Mouse (Mus musculus) lung, postnatal 36 days (tissue): ENCODE measurements around the gene Gm27021.

ENCODE experiments used
- DNase-seq: peaks from one replicate; pipeline ENCODE4 v3.0.0; 2022; ENCODE audit warnings: mixed read lengths

Gene Gm27021

GRCm38 (mm10) chr8:120563348-120563724, 104.5 kb downstream of the Gm27021 start:
- no peak for DNase-seq

GRCm38 (mm10) chr8:120562680-120563347, 105.1 kb downstream of the Gm27021 start:
- no peak for DNase-seq

DNA sequence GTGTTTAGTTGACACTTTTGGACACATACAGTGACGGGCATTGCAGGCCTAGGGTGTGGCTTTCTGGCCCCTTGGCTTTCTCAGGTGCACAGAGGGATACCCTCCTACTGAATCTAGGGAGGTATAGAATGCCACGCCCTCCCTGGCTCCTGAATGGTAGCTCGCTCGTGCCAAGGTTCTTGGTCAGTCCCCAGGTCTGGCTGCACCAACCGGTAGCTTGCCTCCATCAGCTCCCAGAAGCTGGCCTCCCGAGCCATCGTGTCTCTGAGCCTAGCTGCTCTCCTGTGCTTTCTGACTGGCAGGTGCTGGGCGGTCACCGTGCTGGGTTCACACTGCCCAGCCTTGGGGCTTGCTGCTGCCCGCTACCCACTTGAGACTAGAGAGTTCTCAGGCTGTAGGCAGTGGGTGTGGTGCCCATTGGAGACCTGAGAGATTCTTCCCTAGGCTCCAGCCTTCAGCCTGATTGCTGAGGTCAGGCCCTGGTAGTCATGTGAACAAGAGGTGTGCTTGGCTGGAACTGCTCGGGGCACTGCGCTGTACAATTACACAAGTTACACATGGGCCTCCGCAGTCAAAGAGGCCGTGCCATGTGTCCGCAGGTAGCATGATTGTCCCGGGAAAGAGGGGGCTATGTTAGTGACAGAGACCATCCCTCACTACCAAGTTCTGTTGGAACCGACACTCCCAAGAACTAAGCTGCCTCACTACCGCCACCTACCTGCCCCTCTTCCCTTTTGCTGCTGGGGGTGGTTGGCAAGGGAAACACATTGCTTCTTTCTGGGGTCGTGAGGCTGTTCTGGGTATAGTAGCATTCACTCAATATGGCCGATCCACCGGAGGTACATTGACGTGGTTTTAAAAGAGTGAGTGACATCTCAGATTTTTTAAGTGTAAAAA, 106.1 kb downstream of the Gm27021 start:
- peak; percentile 62 for DNase-seq

- DNase-seq: no peak
These were observed 107.3 kb downstream of the Gm27021 start for GRCm38 (mm10) chr8:120560535-120560934.

DNA sequence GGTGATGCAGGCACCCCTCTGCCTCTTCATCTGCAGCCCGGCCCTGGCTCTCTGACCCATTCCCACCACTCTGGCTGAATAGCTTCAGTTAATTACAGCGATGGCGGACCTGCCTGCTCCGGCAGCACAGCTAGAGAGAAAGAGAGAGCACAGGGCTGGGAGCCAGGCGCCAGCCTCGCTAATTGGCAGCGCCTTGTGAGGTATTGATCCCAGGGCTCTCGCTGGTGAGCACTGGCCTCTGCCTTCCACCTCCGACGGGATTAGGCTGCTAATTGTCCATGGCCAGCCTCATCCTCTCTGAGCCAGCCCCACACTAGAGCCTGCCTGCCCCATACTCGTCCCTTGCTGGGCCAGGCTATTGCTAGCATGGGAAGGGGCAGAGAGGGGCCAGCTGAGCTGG, 108.2 kb downstream of the Gm27021 start:
- DNase-seq: no peak
